Mouse (Mus musculus): Measurements from ENCODE around the gene Spag9.
"Not testable (repeated sequence)": the region's sequence is repeated elsewhere in the genome, so short reads cannot be mapped to it uniquely, and the experiment has no call there.

Spag9 gene

DNA sequence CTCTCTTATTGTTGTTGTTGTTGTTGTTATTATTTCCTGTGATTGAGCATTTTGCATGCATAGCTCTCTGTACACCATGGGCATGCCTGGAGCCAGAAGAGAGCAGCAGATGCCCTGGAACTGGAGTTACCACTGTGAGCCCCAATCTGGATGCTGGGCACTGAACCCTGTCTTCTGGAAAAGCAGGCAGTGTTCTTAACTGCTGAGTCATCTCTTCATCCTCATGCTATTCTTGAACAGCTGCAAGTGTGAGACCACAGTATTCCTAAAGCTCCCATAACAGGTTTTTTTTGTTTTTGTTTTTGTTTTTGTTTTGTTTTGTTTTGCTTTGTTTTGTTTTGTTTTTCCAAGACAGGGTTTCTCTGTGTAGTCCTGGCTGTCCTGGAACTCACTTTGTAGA is 9.6 kb upstream of the Spag9 start:
- DNase-seq (ENCODE audit: low spot score) = no peak

- no peak for DNase-seq (ENCODE audit: low spot score)
These were observed 8.9 kb upstream of the Spag9 start for GRCm38 (mm10) chr11:93987026-93987425.

- no peak for DNase-seq (ENCODE audit: low spot score)
These were observed 8.1 kb upstream of the Spag9 start for GRCm38 (mm10) chr11:93987625-93988327.

DNA sequence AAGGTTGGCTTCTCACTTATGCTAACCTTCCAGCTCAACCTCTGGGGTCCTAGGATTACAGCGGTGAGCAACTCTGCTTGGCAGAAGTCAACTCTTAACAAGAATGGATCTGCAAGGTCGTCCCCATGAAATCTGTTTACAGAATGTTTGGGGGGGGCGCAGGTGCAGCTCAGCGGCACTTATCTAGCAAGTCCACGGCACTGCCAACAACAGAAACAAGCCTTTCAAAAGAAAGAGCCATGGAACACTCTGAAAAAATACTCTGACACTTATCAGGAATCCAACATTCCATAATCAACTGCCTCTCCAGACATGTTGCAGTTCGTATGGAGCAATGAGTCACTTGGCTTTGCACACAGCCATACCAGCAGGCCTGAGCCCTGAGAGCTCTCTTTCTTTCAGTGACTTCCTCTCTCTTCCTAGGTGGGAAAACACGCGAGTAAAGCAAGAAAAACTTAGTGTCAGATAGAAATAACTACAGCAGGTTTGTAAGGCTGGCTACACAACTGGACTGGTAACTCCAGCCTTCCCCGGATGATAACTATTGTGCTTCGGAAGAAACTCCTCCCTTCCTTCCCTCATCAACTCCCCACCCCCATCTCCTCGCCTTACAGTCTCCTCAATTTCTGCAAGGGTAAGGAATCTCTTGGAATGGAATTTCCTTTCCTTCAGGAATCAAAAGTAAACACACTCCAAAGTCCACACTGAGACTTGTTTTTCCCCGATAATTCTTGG is 7.4 kb upstream of the Spag9 start:
- no peak for DNase-seq (ENCODE audit: low spot score)

DNA sequence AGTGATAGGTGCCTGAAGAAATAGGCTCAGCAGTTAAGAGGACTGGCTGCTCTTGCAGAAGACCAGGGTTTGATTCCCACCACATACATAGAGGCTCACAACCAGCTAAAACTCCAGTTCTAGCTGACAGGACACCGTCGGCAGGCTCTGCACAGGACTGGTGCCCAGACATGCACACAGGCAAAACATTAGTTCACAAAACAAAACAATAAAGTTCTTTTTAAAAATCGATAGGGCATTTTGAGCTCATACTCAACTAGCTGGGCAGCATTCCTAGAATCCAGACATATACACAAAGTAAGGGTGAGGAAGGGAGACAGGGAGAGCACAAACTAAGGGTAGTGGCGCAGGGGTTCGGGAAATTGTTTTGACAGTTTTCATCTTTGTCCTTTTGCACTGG is 1.4 kb upstream of the Spag9 start:
- no peak for DNase-seq (ENCODE audit: low spot score)

DNA sequence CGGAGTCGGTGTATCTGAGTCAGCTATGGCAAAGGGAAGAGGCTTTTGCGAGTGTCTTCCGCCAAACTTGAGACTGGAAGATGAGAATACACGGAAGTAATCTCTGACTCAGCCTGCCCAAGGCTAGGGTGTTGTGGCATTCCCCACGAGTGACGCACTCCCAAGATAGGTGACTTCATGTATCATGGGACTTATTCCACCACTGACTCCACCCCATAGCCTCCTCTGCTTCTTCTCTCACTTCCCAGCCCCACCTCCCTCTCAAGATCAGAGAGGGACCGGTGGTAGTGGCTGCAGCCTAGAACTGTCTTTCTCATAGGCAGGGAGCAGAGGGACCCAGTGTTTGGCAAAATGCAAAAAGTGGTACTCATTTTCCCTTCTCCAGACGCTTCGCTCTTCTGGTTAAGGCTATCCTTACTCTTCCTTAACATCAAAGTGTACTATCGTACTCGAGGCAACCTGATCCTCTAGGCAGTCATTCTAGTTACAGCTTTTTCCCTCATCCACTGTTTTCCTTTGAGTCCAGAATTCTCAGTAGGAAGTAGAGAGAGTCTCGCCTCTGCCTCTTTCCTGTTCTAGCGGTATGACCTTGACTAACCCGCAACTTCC is 676 bp upstream of the Spag9 start:
- peak; percentile 32 for DNase-seq (ENCODE audit: low spot score)

DNA sequence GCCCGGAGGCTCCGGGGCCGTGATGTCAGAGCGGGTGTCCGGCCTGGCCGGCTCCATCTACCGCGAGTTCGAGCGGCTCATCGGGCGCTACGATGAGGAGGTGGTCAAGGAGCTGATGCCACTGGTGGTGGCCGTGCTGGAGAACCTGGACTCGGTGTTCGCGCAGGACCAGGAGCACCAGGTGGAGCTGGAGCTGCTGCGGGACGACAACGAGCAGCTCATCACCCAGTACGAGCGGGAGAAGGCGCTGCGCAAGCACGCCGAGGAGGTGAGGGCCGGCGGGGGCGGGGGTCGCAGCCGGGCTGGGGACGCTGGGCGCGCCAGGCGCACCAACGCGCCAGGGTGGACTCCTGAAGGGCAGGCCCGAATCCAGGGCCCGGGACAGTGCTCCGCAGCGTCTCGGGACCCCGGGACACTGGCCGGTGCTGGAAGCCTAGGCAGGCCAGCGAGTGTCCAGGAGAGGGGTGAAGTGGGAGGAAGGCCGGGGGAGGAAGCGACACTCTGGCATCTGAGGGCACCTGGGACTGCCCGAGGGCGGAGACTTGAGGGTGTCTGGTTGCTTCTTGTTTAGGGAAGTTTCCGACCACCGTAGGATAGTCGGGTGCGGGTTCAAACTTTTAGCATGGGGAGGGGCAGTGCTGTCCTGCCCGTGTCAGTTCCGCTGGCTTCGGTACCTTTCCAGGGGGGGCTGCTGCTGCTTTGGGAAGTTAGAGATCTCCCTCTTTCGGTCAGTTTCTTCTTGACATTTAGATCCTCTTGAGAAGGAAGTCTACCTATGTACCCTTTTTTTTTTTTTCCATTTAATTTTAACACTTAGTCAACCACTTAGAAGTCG is 632 bp downstream of the Spag9 start:
- DNase-seq (ENCODE audit: low spot score) = no peak

DNA sequence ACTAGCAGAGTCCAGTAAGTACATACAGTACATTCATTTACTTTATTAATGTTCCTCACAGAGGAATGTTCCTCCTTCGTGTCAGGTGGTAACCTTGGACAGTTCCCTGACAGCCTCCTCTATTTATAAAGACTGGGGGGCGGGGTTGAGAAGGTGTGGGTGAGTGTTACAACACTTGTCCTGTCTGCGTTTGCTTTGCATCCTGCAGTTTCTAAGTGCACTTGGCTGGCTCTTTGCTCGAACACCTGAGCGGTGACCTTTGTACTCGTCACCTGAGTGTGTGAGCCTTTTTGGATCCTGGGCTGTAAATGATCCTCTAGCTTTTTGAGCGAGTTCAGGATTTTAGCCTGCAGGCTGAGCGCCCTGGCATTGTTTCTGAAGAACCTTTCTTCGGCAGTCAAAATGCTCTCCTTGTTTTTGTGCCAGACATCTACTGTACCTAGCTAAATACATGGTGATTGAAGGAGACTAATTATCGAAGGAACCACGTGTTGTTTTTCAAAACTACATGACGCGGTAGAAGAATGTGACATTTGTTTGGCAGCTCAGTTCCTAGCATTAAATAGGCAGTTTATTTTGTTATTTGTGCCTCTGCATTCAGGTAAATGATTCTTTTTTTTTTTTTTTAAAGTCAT is 1.4 kb downstream of the Spag9 start:
- no peak for DNase-seq (ENCODE audit: low spot score)

- no peak for DNase-seq (ENCODE audit: low spot score)
These were observed 3.4 kb downstream of the Spag9 start for GRCm38 (mm10) chr11:93999276-93999675.

- DNase-seq (ENCODE audit: low spot score) = no peak
These were observed 7.5 kb downstream of the Spag9 start for GRCm38 (mm10) chr11:94003346-94003745.

- DNase-seq (ENCODE audit: low spot score) = no peak
These were observed 23.2 kb downstream of the Spag9 start for GRCm38 (mm10) chr11:94019091-94019490.

GRCm38 (mm10) chr11:94020403-94020802 is 24.5 kb downstream of the Spag9 start:
- no peak for DNase-seq (ENCODE audit: low spot score)

GRCm38 (mm10) chr11:94026289-94026688 is 30.4 kb downstream of the Spag9 start:
- DNase-seq (ENCODE audit: low spot score) = no peak

GRCm38 (mm10) chr11:94032084-94032483 is 36.2 kb downstream of the Spag9 start:
- no peak for DNase-seq (ENCODE audit: low spot score)

DNA sequence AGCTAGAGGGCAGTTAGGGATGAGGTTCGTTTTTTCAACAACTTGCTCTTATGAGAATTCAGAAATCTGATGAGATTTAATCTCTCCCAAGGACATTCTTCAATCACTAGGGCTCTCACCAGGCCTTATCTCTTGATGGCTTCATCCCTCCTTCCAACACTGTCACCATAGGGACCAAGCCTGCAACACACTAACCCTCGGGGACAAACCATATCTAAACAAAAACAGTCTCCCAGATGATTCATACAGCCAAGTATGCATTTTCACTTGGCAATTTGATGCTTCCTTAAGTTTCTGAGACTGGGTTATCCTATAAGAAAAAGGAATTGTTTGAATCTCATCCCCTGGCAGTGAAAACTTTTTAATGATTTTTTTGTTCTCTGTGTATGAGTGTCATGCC is 37.1 kb downstream of the Spag9 start:
- DNase-seq (ENCODE audit: low spot score) = no peak

DNA sequence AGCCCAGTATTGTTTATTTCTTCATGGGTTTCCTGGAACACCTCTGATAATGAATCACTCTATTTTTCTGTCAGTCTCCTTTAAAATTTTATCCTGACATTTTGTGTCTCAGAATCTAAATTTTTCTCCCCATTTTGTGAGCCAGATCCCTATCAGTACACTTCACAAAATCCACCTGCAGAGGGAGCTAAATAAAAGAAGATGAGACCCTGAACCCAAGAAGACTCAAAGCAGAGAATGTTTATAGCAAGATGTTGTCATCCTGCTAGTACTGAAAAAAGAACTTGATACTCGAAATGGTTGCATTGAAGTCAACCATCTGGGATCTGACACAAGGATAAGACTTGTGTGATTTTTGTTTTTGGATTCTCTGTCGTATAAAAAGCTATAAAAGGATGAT is 40.1 kb downstream of the Spag9 start:
- no peak for DNase-seq (ENCODE audit: low spot score)

DNA sequence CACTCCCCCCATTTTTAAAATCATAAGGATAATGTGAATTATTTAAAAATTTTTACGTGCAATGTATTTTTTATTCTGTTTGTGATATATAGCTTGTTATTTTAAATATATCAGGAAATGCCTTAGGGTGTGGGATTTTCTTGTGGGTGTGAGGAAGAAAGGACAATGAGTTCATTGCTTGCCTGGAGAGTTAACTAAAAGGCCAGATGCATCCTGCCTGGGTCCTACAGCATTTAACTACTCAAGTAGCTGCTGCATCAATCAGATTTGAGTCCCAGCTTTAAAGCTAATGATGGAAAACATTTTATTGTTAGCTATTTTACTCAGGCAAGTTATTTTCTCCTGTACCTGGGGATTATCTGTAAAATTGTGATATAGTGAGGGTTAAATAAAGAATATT is 45.6 kb downstream of the Spag9 start:
- DNase-seq (ENCODE audit: low spot score) = no peak

GRCm38 (mm10) chr11:94042301-94042700 is 46.4 kb downstream of the Spag9 start:
- DNase-seq (ENCODE audit: low spot score) = not testable (repeated sequence)

GRCm38 (mm10) chr11:94043998-94044985 is 48.4 kb downstream of the Spag9 start:
- DNase-seq (ENCODE audit: low spot score) = peak; percentile 11

GRCm38 (mm10) chr11:94045016-94045415 is 49.1 kb downstream of the Spag9 start:
- no peak for DNase-seq (ENCODE audit: low spot score)

GRCm38 (mm10) chr11:94047288-94047687 is 51.4 kb downstream of the Spag9 start:
- DNase-seq (ENCODE audit: low spot score) = no peak
